In the genomic region with DNA sequence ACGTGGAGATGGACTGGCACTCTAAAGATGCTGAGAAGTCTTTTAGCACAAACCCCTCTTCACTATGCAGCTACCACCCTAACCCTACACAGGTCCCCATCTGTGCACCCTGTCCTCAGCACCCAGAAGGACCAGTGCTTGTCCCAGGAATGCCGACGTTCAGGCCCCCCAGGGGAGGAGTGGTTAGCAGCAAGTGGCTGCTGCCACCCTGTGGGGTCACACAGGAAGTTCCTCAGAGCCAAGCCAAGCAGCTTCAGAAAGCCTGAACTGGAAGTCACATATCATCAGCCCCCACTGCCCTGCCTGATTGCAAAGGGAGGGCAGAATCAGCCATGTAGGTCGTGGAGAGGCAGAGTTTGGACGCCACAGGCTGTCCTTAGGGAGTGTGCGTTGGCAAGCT, we compare ENCODE assay signal across 9 mouse cellular contexts. TPM values are rescaled to one million over a fixed set of nuclear protein-coding genes. Genes with fewer than 3 reads are reported as not detected.
DNase-seq lines count a peak whose midpoint lies in the region; ATAC-seq and TF ChIP-seq lines count a peak whose summit lies in the region.
"Had no signal": no experiment of that assay in that cellular context is flagged by ENCODE, and none has a peak within 500 bp of the region (broad histone marks: within the 10 kb centered on the region; RNA-seq: fewer than 3 reads in every experiment).

No protein-coding gene starts in this region.

- CTCF ChIA-PET in Patski (lab: Charles Lee) = interaction anchor here (0.7 to 9.2 kb wide), 10 partner anchors 9 to 240 kb away, joined by 3 to 47 read pairs (median 4); a partner anchor contains a TSS

- peak; percentile 43 for DNase-seq in gastrocnemius, postnatal 10 days
- no peak for DNase-seq in gastrocnemius, postnatal 4 days (ENCODE audit: low spot score in 2 of 2)
- DNase-seq in 416B (ENCODE audit: low read depth) (peak; percentile 55), Patski (ENCODE audit: low read depth, low spot score) (no peak)
- peak; percentile 52 for DNase-seq in gastrocnemius, postnatal 14 days
- peak; percentile 71 for DNase-seq in lung, postnatal 10 days
- DNase-seq in thymus, adult 18-20 months = peak; percentile 22 to 35
- no peak for DNase-seq in urinary bladder, postnatal 14 days (ENCODE audit: low spot score)

- peak; percentile 41 for ATAC-seq in Patski

- POLR2A ChIA-PET in Patski (lab: Charles Lee) = interaction anchor here (0.6 kb wide), 1 partner anchor 265 kb away, joined by 3 read pairs; no protein-coding TSS in a partner anchor

- peak; percentile 86 for TF ChIP-seq CTCF in Patski (IDR thresholded peaks at IDR 0.05)

- peaks cover 12% of the 10 kb centered on the region for H3K27me3 ChIP-seq in Patski
- H3K27me3 ChIP-seq: neural tube, embryonic 13.5 days had no signal

- in situ Hi-C loops in Patski (cut with MboI; ENCODE audit: low pct_unique_long_range_greater_than_20kb) = loop anchor here (5.0 to 25.0 kb wide), 2 partner anchors 193 to 443 kb away; a partner anchor contains a TSS

- intact Hi-C loops in gastrocnemius, postnatal 14 days (cut with DNase I; ENCODE audit: low total_unique reads) = no loop called here

RNA-seq across cellular contexts. Expression of a gene that starts 45.4 kb away (rescaled TPM):
- total RNA-seq in gastrocnemius, postnatal 10 days (2021) = 1 to 10 TPM; 5.4 to 6.3 TPM
- 10 to 100 TPM in 1 of 2 experiments, 1 to 10 TPM in 1; 8.3 to 10.7 TPM for total RNA-seq in gastrocnemius, postnatal 4 days (2021)
- 6.0 TPM for polyA plus RNA-seq in Patski (2021)
- total RNA-seq in gastrocnemius, postnatal 14 days (2021) = 1 to 10 TPM; 1.9 to 3.7 TPM

Comparison
In these comparisons a context has a peak if more than half of its experiments do, and no peak if none do; other contexts are left out.
1. DNase-seq: peak in gastrocnemius, postnatal 10 days (single experiment), 416B (single experiment), gastrocnemius, postnatal 14 days (single experiment), lung, postnatal 10 days (single experiment) and thymus, adult 18-20 months (2 of 2); none in gastrocnemius, postnatal 4 days (0 of 2), Patski (single experiment) and urinary bladder, postnatal 14 days (single experiment).